Mouse (Mus musculus) ES-Bruce4 (cell line): ENCODE data around the gene Nova1. TPM values are rescaled to one million over a fixed set of nuclear protein-coding genes. Genes with fewer than 3 reads are reported as not detected.

Experiments
- H3K27ac ChIP-seq: 2 replicates; pipeline ENCODE4 v1.5.1; 2012; ENCODE audit warnings: low read length, inconsistent platforms; ENCODE audit not compliant: insufficient read depth
- H3K27me3 ChIP-seq: 2 replicates; pipeline ENCODE4 v1.6.1; 2012; ENCODE audit warnings: mild to moderate bottlenecking, low read length, inconsistent platforms; ENCODE audit not compliant: control insufficient read depth, poor library complexity, insufficient read depth, severe bottlenecking
- H3K36me3 ChIP-seq: 2 replicates; pipeline ENCODE4 v1.6.1; 2012; ENCODE audit warnings: inconsistent platforms, mild to moderate bottlenecking, low read length, moderate library complexity; ENCODE audit not compliant: control insufficient read depth, poor library complexity, insufficient read depth, severe bottlenecking
- H3K4me1 ChIP-seq: one replicate; pipeline ENCODE4 v1.8.1; 2011; ENCODE audit warnings: low read length; ENCODE audit not compliant: control insufficient read depth, insufficient read depth
- H3K4me3 ChIP-seq: 2 replicates; pipeline ENCODE4 v1.5.1; 2011; ENCODE audit warnings: low read depth, mild to moderate bottlenecking, low read length
- H3K9ac ChIP-seq: 2 replicates; pipeline ENCODE4 v1.6.1; 2012; ENCODE audit warnings: low read depth, mild to moderate bottlenecking, inconsistent platforms; ENCODE audit not compliant: poor library complexity, severe bottlenecking
- H3K9me3 ChIP-seq: replicated peaks from 2 replicates; pipeline ENCODE4 v1.6.1; 2012; ENCODE audit warnings: mild to moderate bottlenecking, low read length, inconsistent platforms; ENCODE audit not compliant: control insufficient read depth, poor library complexity, insufficient read depth, severe bottlenecking
- CTCF ChIP-seq: IDR thresholded peaks from one replicate; pipeline ENCODE4 v1.8.1; 2011; ENCODE audit warnings: low read depth, low read length
- EP300 ChIP-seq: IDR thresholded peaks from 2 replicates; pipeline ENCODE4 v1.6.1; 2011; ENCODE audit warnings: low read depth, low read length; ENCODE audit not compliant: insufficient read depth
- POLR2A ChIP-seq: IDR thresholded peaks from one replicate; pipeline ENCODE4 v1.8.1; 2011; ENCODE audit warnings: low read length; ENCODE audit not compliant: insufficient read depth
- polyA plus RNA-seq: library from polyadenylated mRNA; stranded (reverse); fragments of >200 nt; gene quantifications from 2 replicates; pipeline ENCODE4 v1.2.4, GENCODE M21; 2011; ENCODE audit warnings: low read depth; ENCODE audit not compliant: missing spikeins, insufficient read depth, insufficient read length

Gene Nova1
- polyA plus RNA-seq, 1 experiment: 4.4 TPM

DNA sequence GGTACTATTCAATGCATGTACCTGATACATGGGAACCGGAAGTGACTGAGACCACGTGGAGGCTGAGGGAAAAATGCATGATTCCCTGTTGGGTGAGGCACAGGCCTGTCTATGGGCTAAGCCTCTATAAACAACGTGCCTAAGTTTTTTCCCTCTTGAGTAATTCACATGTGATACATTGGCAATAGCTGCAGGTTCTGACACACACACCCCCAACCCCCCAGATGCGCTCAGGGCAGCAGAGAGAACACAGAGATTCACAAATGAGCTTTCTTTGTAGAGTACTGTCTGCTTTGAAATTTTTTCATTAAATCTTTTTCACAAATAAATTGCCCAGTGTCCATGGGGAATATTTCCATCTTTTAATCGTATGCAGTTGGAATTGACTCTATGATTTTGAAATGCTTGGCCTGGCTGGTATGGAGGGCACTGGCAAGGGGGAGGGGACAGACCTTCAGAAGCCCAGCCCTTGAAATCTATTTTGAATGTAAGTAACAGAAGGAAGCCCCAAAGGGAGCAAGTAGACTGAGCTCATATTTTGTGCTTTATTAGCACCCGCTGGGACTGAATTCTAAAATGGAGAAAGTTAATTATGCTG, 173.3 kb downstream of the Nova1 start:
- H3K36me3 ChIP-seq: no peaks in the 10 kb centered on the region
- H3K9me3 ChIP-seq: no peaks in the 10 kb centered on the region
- no peaks in the 10 kb centered on the region for H3K27me3 ChIP-seq
- H3K4me3 ChIP-seq: no peak overlapping the region
- no peaks in the 10 kb centered on the region for H3K4me1 ChIP-seq
- H3K9ac ChIP-seq: no peak overlapping the region
- TF ChIP-seq POLR2A (no peak), EP300 (no peak), CTCF (no peak)
- no peak overlapping the region for H3K27ac ChIP-seq
